Mouse (Mus musculus) lung, embryonic 16.5 days (tissue): ENCODE measurements around the gene Sdcbp2. TPM values are rescaled to one million over a fixed set of nuclear protein-coding genes. Genes with fewer than 3 reads are reported as not detected.

Experiments
- ATAC-seq: fragments of 200-750 bp; cut with Nextera tagmentation; 2 replicates; pipeline ENCODE4 v1.8.0; 2017; ENCODE audit warnings: low read depth, mild to moderate bottlenecking, moderate library complexity
- H3K27ac ChIP-seq: fragments of 300-500 bp; sonication (generic); 2 replicates; pipeline ENCODE4 v1.5.1; 2014; ENCODE audit warnings: mild to moderate bottlenecking, control low read depth, low read length
- H3K27me3 ChIP-seq: fragments of 300-500 bp; sonication (generic); 2 replicates; pipeline ENCODE4 v1.6.1; 2014; ENCODE audit warnings: low read depth, low read length, mixed read lengths; ENCODE audit not compliant: control insufficient read depth, insufficient read depth
- H3K36me3 ChIP-seq: fragments of 300-500 bp; sonication (generic); 2 replicates; pipeline ENCODE4 v1.6.1; 2014; ENCODE audit warnings: low read length; ENCODE audit not compliant: control insufficient read depth, insufficient read depth
- H3K4me1 ChIP-seq: fragments of 300-500 bp; sonication (generic); replicated peaks from 2 replicates; pipeline ENCODE4 v1.6.1; 2014; ENCODE audit warnings: low read length, mixed read lengths; ENCODE audit not compliant: control insufficient read depth, insufficient read depth
- H3K4me2 ChIP-seq: fragments of 300-500 bp; sonication (generic); 2 replicates; pipeline ENCODE4 v1.6.1; 2014; ENCODE audit warnings: low read depth, low read length, control low read depth
- H3K4me3 ChIP-seq: fragments of 300-500 bp; sonication (generic); 2 replicates; pipeline ENCODE4 v1.5.1; 2014; ENCODE audit warnings: mild to moderate bottlenecking, low read length, control low read depth
- H3K9ac ChIP-seq: fragments of 300-500 bp; sonication (generic); 2 replicates; pipeline ENCODE4 v1.6.1; 2014; ENCODE audit warnings: low read length, control low read depth
- H3K9me3 ChIP-seq: fragments of 300-500 bp; sonication (generic); 2 replicates; pipeline ENCODE4 v1.6.1; 2016; ENCODE audit warnings: low read length; ENCODE audit not compliant: control insufficient read depth
- WGBS: fragments of 180-500 bp; shearing (Covaris S2); extraction: QIAGEN DNeasy Blood & Tissue Kit; methylation state at CpG from one replicate; pipeline ENCODE4 v1.1.7; 2014; 5-methylcytosine and 5-hydroxymethylcytosine counted together
- polyA plus RNA-seq: library from polyadenylated mRNA; unstranded; fragments of >200 nt; fragmentation: Nextera tagmentation; extraction: Ambion mirVana; gene quantifications from 2 replicates; pipeline ENCODE4 v1.2.1, GENCODE M21; 2015

Sdcbp2 gene
- polyA plus RNA-seq, result 0.74 and 1.2 TPM in 2 replicates

DNA sequence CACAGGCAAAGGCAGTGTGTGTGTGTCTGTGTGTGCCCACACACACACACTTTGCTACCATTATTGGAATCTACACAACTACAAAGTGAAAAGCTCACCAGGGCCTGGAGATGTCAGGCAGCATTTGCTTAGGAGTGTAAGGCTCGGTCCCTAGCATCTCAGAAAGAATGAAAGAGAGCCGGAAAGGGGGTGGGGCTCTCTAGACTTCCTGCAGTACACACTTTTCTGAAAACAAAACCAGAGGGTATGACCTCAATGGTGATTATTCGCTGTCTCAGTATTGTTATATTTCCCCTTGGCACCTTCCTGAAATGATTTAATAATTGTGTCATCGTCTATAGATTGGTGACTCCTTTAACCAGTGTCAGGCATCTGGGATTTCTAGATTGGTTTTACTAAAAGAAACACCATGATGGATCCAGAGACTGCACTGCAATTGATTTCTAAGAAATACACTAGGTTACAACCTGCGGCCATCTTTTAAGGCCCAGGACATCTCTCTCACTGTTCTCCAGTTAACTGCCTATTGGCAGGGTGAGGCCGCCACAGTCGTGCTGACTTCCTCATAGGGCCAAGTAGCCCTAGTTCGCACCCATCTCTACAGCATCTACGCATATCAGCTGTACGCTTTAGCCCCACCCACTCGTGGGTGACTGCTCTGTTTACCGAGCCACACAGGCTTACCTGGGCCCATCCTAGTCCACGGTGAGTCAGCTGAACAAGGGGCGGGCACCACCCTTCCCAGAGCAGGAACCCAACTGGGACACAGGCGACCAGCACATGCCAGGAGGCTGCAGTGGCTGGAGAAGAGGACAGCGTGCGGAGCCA lies at the start of gene Sdcbp2:
Sdcbp2 (plus strand) TSS at position 750 of the 828 bp plus-strand sequence.
- ATAC-seq, result no peak
- Histone ChIP-seq H3K27ac (no peak within 1 kb of the TSS), H3K9ac (no peak within 1 kb of the TSS), H3K4me3 (no peak within 1 kb of the TSS), H3K4me2 (no peak within 1 kb of the TSS), H3K27me3 (no peaks in the 10 kb centered on the region; the same call in 1 of the 2 replicates), H3K4me1 (peaks cover 4% of the 10 kb centered on the region), H3K9me3 (no peaks in the 10 kb centered on the region), H3K36me3 (no peaks in the 10 kb centered on the region)
- WGBS, result 58% methylated on average over 17 of the region's 17 CpGs

DNA sequence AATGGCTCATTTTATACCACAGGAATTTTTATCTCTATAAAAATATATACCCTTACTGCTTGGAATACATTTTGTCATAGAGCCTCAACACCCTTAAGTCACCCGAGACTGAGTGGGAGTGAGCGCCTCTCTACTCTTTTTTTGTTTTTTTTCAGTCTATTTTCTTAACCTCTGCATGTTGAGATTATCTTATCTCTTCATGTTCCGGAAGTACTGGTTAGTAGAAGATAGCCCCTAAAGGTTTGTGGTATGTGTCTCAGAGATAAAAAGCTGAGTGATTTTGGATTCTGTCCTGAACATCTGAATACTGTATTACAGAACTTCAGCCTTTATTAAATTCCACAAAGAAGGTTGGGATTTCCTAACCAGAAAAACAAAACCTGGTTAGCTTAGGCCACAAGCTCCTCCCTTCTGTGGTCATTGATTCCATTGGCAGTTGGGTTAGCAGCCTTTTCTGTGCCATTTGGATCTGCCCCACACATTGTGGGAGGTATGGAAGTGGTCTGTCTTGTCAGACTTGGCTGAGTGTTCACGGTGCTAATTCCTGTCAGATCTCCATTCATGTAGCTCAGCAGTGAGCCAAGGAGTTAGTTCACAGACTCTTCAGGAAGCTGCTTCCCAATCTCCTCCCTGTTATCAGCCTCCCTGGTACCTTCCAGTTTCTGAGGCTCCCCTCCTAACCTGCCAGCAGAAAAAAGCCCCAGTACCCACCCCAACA lies 47.9 kb upstream of the Sdcbp2 start:
- 32% methylated on average over 4 of the region's 4 CpGs for WGBS
- Histone ChIP-seq H3K27ac (no peak overlapping the region), H3K9ac (no peak overlapping the region), H3K27me3 (no peaks in the 10 kb centered on the region), H3K4me2 (no peak overlapping the region), H3K4me1 (no peaks in the 10 kb centered on the region), H3K9me3 (no peaks in the 10 kb centered on the region), H3K36me3 (peaks cover 7% of the 10 kb centered on the region), H3K4me3 (no peak overlapping the region)
- ATAC-seq, result no peak

DNA sequence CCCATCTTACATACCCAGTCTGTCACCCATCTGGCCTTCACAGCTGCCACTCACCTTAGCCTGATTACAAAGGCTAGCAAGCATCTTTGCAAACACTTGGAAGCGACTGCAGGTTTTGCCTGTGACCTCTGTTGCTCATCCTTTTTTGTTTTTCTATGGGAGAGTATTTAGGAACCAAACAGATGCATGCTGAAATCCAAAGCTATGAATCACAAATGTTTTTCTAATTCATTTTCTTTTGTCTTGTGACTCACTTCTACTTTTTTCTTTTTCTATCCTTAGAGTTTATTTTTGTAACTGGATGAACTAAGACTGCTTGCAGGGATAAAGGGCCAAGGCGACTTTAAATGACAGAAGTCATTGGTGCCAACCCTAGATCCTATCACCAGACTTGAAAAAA lies 46.9 kb upstream of the Sdcbp2 start:
- H3K4me2 ChIP-seq, result no peak overlapping the region
- no peaks in the 10 kb centered on the region for H3K9me3 ChIP-seq
- no peak for ATAC-seq
- H3K27ac ChIP-seq, result no peak overlapping the region
- H3K9ac ChIP-seq, result no peak overlapping the region
- H3K27me3 ChIP-seq, result no peaks in the 10 kb centered on the region
- peaks cover 3% of the 10 kb centered on the region; the same call in 1 of the 2 replicates for H3K36me3 ChIP-seq
- H3K4me3 ChIP-seq, result no peak overlapping the region
- H3K4me1 ChIP-seq, result peaks cover 6% of the 10 kb centered on the region
- WGBS, result 55% methylated on average over 2 of the region's 2 CpGs

DNA sequence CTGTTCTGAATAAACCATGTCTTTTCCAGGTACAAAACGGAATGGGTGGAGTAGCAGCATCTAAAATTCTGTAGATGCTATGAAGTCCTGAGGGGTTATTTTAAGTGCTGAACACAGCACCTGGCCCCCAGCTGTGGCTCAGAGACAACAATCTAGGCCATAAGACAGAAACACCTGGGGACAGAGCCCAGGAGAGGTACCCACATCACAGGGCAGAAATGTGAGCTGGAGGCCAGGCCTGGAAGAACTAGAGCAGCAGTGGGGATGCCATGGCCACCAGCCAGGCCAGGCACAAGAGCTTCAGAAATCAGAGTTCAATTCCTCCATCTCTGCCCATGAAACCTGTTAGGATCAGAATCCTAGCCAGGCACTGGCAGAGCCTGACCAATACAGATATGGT lies 44.4 kb upstream of the Sdcbp2 start:
- Histone ChIP-seq H3K4me2 (no peak overlapping the region), H3K9me3 (no peaks in the 10 kb centered on the region), H3K4me3 (no peak overlapping the region), H3K27ac (no peak overlapping the region), H3K36me3 (no peaks in the 10 kb centered on the region), H3K27me3 (no peaks in the 10 kb centered on the region), H3K9ac (no peak overlapping the region), H3K4me1 (peaks cover 10% of the 10 kb centered on the region)
- 87% methylated on average over 1 of the region's 1 CpGs for WGBS
- no peak for ATAC-seq

DNA sequence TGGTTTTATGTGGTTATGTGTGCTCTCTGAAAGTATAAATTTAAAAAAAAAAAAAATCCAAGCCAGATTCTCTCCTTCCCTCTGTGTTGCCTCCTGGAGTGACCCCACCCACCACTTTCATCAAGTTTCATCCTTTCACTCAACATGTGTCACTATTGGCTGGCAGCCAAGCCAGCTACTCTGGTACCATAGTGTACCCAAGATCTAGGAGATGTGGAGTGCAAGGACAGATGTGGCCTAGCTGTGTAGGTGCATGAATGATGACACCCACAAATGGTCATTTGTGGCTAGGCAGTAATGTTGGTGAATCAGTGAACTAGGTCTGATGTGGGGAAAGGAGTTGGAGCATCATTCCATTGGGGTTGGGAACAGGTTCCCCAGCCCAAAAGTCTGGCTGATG lies 43.3 kb upstream of the Sdcbp2 start:
- Histone ChIP-seq H3K27me3 (no peaks in the 10 kb centered on the region), H3K4me2 (no peak overlapping the region), H3K27ac (no peak overlapping the region), H3K4me3 (no peak overlapping the region), H3K4me1 (peaks cover 10% of the 10 kb centered on the region), H3K9ac (no peak overlapping the region), H3K9me3 (no peaks in the 10 kb centered on the region), H3K36me3 (no peaks in the 10 kb centered on the region)
- no peak for ATAC-seq

DNA sequence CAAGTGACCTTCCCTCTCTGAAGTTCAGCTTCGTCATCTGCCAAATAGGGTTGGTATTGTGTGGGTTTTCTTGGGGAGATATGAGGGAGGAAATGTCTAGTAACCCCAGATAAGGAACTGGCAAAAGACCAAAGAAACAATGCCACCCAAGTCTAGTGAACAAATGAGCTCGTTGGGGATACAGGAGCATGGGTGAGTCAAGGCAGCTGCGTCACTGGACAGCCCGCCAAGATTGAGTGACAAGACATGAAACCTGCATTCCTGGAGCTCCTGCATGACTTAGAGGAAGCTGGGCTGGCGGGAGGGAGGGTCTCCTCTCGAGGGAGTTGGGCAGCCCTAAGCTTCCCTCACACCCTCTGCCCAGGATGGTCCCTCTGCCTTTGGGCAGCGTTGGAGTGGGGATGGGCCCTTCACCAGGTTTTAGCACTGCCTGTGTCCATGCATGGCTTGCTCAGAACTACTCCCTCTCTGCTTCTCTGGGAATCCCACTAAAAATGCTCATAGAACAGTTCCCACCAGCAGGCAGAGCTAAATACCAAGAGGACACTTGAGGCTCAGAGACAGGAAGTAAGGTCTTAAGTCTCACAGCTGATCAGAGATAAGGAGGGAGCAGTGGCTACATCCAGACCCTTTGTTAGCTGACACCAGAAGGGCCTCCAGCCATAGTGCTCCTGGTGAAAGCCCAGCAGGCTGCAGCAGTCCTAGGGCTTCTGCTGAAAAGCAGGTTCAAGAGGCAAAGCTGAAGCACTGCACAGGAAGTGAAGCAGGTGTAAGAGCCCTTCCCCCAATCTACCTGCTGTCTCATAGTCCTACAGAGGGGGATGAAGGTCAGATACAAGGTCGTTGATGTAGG lies 41.8 kb upstream of the Sdcbp2 start:
- 28% methylated on average over 8 of the region's 8 CpGs for WGBS
- peak overlapping the region; percentile 44 for H3K27ac ChIP-seq

DNA sequence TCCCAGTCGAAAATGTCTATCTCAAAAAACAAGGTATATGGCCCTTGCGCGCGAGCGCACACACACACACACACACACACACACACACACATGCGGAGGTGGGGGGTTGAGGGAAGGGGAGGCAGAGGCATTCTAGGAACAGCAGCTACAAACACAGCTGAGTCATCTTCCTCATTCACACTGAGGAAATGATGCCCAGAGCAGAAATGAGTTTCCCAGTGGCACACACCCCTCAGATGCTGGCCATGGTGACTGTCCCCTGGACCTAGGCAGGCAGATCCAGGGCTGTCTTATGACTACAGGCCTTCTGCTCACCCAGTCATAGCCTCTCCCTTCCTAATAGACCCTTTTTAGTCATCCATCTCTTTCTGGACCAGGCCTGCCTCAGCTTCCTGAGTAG lies 38.8 kb upstream of the Sdcbp2 start:
- H3K36me3 ChIP-seq, result no peaks in the 10 kb centered on the region
- no peak overlapping the region for H3K4me2 ChIP-seq
- no peaks in the 10 kb centered on the region for H3K27me3 ChIP-seq
- H3K27ac ChIP-seq, result no peak overlapping the region
- WGBS, result 82% methylated on average over 6 of the region's 6 CpGs
- H3K4me1 ChIP-seq, result peaks cover 18% of the 10 kb centered on the region
- H3K9me3 ChIP-seq, result peaks cover 2% of the 10 kb centered on the region; the same call in 1 of the 2 replicates
- H3K9ac ChIP-seq, result no peak overlapping the region
- no peak overlapping the region for H3K4me3 ChIP-seq
- no peak for ATAC-seq

More for the DNA sequence above, 41.8 kb upstream of the Sdcbp2 start:
- peak; percentile 51 for ATAC-seq
- H3K9me3 ChIP-seq, result peaks cover 2% of the 10 kb centered on the region; the same call in 1 of the 2 replicates
- no peak overlapping the region for H3K4me2 ChIP-seq
- peaks cover 10% of the 10 kb centered on the region for H3K4me1 ChIP-seq
- no peak overlapping the region for H3K4me3 ChIP-seq
- H3K9ac ChIP-seq, result no peak overlapping the region
- H3K36me3 ChIP-seq, result no peaks in the 10 kb centered on the region
- H3K27me3 ChIP-seq, result no peaks in the 10 kb centered on the region

DNA sequence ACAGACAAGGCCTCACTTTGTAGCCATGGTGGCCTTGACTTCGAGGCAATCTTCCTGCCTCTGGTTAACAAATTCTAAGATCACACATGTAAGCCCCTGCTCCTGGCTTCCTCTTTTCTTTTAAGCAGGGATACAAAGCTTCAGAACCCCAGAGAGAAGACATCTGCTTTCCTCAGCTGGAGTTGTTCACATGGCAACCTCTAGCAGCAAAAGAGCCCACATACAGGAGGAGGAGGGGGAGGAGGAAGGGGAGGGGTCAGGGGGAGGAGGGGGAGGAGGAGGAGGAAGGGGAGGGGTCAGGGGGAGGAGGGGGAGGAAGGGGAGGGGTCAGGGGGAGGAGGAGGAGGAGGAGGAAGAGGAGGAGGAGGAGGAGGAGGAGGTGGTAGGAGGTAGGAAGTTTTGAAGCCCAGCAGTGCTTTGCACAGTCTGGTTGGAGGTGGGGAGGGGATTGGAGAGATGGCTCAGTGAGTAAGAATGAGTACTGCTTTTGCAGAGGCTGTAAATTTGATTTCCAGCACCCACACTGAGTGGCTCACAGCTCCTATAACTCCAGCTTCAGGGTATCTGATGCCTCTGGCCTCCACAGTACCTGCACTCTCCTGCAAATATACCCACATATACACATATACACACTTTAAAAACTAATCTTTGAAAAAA lies 36.3 kb upstream of the Sdcbp2 start:
- peaks cover 8% of the 10 kb centered on the region; the same call in 1 of the 2 replicates for H3K4me1 ChIP-seq
- H3K36me3 ChIP-seq, result no peaks in the 10 kb centered on the region
- 59% methylated on average over 1 of the region's 1 CpGs for WGBS
- peak overlapping the region; percentile 41 for H3K4me2 ChIP-seq
- H3K27ac ChIP-seq, result peak overlapping the region; percentile 88
- peaks cover 2% of the 10 kb centered on the region; the same call in 1 of the 2 replicates for H3K9me3 ChIP-seq
- H3K27me3 ChIP-seq, result no peaks in the 10 kb centered on the region
- H3K4me3 ChIP-seq, result no peak overlapping the region
- peak; percentile 81 for ATAC-seq
- H3K9ac ChIP-seq, result no peak overlapping the region
